Mouse (Mus musculus) gastrocnemius, adult 2 months (tissue): ENCODE measurements around the gene Tagln3. TPM values are rescaled to one million over a fixed set of nuclear protein-coding genes. Genes with fewer than 3 reads are reported as not detected.
A peak's percentile ranks its signal among the peaks of the same experiment; 100 is the strongest.

Experiments used
- DNase-seq: peaks from one replicate; pipeline ENCODE4 v3.0.0; 2022
- H3K27ac ChIP-seq: fragments of 200-600 bp; 2 replicates; pipeline ENCODE4 v1.8.1; 2022; ENCODE audit warnings: mild to moderate bottlenecking
- H3K4me3 ChIP-seq: fragments of 200-600 bp; 2 replicates; pipeline ENCODE4 v1.8.1; 2022; ENCODE audit warnings: mild to moderate bottlenecking, moderate library complexity
- CTCF ChIP-seq: fragments of 200-600 bp; IDR thresholded peaks from 2 replicates; pipeline ENCODE4 v1.8.1; 2022; ENCODE audit warnings: antibody characterized with exemption, mild to moderate bottlenecking, moderate library complexity
- intact Hi-C: fragments of 180-260 bp; cut with DNase I; formaldehyde crosslinking; loops from one replicate; pipeline ENCODE4 v1.15.1; 2025
- total RNA-seq, 2 experiments: library from RNA; stranded (reverse); gene quantifications; 2 replicates each; pipeline ENCODE4 v1.2.3; 2021

Gene Tagln3
- total RNA-seq, 2 experiments from 2014 or later: 0.26 to 1.2 TPM

DNA sequence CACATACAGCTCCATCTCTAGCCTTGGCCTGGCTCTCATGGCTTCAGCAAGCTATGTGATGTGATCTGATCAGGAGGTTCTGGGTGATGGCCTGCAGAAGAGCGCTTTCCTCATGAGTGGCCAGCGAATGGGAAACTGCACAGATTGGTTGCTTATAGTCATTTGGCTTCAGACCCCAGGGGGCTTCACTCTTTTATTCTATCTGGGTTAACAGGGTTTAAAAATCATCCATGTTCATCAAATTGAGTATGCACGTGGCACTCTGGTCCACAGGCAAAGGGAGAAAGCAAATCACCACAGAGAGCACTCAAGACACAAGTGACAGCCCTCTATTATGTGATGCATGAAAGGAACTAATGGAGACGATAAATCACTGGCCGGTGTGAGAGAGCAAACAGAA is 11.1 kb downstream of the Tagln3 start:
- no peak for DNase-seq

DNA sequence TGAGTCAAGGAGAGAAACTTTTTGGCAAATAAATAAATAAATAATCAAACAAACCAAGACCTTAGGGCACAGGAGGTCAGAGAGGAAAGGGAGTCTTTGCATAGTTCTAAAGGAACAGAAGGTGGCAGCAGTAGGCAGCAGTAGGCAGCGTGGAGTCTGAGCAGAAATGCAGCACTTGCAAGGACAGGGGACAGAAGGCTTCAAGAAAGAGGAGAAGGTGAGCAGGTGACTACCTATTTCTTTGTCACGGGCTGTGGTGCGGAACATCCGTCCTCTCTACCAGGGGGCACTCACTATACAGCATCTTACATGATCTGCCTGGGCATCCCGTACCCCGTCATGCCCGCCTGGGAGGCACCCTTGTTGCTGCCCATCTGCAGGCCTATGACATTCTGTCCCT is 13.1 kb downstream of the Tagln3 start:
- DNase-seq: no peak
- TF ChIP-seq CTCF: peak; percentile 18; the same call in 1 of the 2 replicates
- no peak overlapping the region for H3K27ac ChIP-seq
- no peak overlapping the region for H3K4me3 ChIP-seq
- intact Hi-C loops: no loop called here

More for the DNA sequence above, 11.1 kb downstream of the Tagln3 start:
- TF ChIP-seq CTCF: no peak
- Histone ChIP-seq H3K4me3 (no peak overlapping the region), H3K27ac (no peak overlapping the region)
- intact Hi-C loops: no loop called here

DNA sequence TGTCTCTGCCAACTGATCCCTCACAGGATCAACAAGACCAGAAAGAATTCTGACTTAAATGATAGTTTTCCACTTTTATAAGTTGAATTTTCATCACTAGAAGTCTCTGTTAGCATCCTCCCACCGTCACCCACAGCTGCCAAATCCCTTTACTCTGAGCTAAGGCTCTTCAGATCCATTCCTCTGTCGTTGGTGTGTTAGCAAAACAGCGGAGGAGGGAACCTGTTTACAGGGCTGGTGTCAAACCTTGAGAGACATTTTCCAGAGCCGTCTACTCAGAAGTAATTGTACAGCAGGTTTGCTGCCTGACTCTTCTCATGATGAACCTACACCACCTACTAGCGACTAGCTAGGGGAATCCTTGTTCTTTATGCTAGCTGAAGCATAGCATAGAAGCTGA is 25.1 kb downstream of the Tagln3 start:
- intact Hi-C loops: no loop called here
- no peak for DNase-seq
- Histone ChIP-seq H3K27ac (no peak overlapping the region), H3K4me3 (no peak overlapping the region)
- no peak for TF ChIP-seq CTCF

DNA sequence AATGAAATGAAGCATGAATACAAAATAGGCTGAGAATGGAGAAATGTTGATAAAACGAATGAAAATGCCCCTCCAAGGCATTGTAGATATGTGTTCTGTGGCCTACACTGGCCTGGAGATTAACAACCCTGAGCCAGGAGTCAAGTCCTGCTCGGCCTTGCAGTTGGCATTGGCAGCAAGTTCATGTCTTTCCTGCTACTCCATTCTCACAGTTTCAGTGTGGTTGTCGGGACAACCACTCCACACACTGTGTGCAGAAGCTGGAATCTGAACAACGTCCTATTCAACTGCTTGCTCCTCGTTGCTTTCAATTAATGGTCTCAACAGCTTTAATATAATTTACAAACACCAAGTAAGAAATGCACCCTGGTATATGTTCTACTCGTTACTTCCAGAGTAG is 26.4 kb downstream of the Tagln3 start:
- no peak for DNase-seq
- intact Hi-C loops: no loop called here
- Histone ChIP-seq H3K4me3 (no peak overlapping the region), H3K27ac (no peak overlapping the region)
- no peak for TF ChIP-seq CTCF

DNA sequence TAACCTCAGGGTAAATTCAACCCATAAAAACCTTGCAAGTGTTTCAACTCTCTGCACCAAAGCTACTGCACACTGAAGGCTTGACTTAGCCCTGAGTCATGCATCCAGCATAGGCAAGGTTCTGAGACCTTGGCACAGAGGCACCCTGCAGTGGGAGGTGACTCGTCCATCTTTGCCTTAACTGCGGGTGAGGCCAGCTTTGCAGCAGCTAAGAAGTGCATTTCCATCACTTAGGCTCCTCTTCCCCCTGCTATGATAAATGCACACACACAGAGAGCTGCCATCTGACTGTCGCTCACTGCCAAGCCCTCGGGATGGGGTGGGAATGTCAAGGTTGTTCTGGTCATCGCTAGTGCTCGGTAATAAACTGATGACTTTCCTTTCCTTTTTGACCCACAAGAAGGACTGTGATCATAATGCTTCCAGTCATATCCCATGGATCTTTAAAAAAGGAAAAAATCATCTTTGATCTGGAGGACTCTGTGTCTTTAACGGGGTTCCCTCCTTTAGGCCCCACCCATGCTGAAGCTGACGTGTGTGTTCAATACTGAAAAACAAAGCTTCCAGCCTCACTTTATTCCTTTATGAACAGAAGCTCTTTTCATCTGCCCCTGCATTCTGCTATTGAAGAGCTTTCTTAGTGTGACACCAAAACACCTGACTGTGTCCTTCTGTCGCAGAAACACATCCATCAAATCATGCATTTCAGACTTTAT is 28.8 kb downstream of the Tagln3 start:
- TF ChIP-seq CTCF: no peak
- Histone ChIP-seq H3K4me3 (no peak overlapping the region), H3K27ac (no peak overlapping the region)
- no peak for DNase-seq
- intact Hi-C loops: no loop called here

DNA sequence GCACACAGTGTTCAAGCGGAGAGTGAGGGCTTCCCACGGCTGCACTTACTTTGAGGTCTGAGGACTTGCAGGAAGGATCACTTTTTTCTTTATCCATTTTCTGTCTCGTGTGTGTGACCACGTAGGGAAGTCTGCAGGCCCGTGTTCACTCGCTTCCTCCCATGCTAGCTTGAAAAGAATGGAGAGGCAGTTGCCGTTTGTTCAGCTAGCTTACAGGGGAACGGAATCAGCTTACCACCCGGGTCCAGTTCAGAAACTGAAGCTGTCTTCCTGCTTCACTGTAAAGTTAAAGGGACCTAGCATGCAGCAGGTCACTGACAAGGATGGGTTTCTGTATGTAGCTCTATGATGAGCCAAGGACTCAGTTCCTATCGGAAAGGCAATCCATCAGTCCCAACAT is 30.9 kb downstream of the Tagln3 start, which contains the start of gene Tmprss7:
TSS of gene Tmprss7 (minus strand) at position 101 of the 400 bp plus-strand sequence.
- no peak within 1 kb of the TSS for H3K27ac ChIP-seq
- intact Hi-C loops: no loop called here
- no peak within 1 kb of the TSS for H3K4me3 ChIP-seq
- DNase-seq: no peak
- no peak for TF ChIP-seq CTCF

DNA sequence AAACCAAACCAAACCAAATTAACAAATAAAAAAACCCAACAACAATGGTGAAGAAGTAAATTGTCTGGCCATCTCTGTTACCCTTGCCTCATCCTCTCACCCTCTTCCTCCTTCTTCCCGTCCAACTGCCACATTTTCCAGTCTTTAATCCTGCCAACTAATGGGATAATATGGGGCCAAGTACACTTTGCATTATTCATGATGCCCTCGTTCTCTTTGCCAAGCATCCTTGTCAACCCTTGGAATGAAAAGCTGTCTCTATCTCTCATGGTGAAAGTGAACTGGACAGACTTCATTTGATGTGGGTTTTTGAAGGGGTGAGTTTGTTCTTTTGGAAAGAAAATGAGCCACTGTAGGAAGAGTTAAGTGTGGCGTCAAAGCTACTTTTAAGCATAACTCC is 31.6 kb downstream of the Tagln3 start:
- H3K27ac ChIP-seq: no peak overlapping the region

DNA sequence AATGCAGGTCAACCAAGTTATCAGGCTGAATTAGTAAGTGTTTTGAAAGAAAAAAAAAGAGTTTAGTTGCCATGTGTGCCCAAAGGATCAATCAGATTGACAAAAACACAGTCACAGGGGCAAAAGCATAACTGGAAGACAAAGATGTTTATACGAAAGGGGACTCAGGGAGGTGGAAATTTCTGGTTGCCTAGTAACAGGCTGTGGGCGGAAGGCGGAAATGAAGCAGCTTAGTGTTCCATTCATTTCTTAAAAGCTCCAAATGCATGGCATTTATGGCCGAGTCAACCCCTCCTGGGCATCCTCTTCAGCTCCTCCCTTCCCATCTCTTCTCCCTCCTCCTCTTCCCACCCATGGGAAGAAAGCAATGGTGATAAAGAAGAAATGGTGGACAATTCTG is 34.2 kb downstream of the Tagln3 start:
- no peak for TF ChIP-seq CTCF
- H3K27ac ChIP-seq: no peak overlapping the region
- DNase-seq: no peak
- no peak overlapping the region for H3K4me3 ChIP-seq
- intact Hi-C loops: no loop called here

More for the DNA sequence above, 31.6 kb downstream of the Tagln3 start:
- intact Hi-C loops: no loop called here
- DNase-seq: no peak
- no peak overlapping the region for H3K4me3 ChIP-seq
- TF ChIP-seq CTCF: no peak

DNA sequence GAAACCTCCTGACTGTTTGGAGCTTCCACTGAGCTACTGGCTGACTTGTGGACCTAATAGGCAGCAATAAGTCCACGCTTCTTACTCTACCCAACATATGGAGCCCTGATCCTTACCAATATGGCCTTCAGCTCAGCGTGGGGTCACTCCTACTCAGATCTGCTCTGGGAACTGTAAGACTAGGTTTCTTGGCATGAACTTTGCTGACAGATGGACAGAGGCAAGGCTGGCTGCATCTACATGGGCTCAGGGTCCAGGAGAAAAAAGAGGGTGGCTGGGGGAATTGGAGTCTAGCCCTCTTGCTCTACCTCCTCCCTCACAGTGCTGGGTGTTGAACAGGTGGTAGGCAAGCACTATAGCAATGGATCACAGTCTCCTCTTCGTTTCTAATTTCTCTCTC is 37.6 kb downstream of the Tagln3 start:
- H3K27ac ChIP-seq: no peak overlapping the region
- intact Hi-C loops: loop anchor here (5.0 kb wide), 2 partner anchors 285 to 335 kb away; no protein-coding TSS in a partner anchor
- no peak for DNase-seq
- no peak for TF ChIP-seq CTCF
- no peak overlapping the region for H3K4me3 ChIP-seq

DNA sequence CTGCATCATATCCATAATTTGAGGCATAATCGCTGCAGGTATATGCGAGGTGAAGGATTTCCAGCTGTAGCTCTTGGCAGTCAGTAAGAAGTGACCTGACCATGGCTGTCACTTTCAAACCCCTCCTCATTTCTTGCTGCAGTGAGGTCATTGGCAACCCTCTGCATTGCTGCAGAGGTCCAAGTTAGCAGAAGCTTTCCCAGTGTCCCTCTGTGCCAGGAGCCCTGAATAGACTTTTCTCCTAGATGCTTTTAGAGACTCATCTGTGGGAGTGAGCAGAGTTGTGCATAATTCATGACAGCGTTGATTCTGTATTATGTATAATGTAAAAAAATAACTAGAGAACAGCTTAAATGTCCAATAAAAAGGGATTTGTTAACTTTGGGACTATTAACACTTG is 39.1 kb downstream of the Tagln3 start:
- no peak for TF ChIP-seq CTCF
- no peak overlapping the region for H3K27ac ChIP-seq
- no peak overlapping the region for H3K4me3 ChIP-seq
- intact Hi-C loops: loop anchor here (5.0 kb wide), 2 partner anchors 287 to 337 kb away; no protein-coding TSS in a partner anchor
- no peak for DNase-seq

DNA sequence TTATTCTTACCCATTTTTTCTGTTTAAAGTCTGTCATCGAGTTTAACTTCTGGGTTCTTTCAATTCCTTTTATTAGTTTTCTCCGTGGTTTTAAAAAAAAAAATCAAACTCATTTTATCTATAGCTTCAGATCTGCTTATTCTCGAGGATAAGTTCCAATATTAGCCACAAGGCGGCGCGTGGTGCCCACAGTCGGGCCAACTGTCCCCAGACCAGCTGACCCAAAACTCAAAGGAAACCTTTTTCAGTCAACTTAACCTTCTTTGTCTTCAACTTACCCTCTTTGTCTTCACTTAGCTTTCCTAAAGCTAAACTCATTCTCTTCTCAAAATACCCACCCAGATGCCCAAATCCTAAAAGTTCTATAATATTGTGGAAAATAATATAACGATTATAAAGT is 39.6 kb downstream of the Tagln3 start:
- Histone ChIP-seq H3K27ac (no peak overlapping the region), H3K4me3 (no peak overlapping the region)
- intact Hi-C loops: loop anchor here (5.0 kb wide), 2 partner anchors 287 to 337 kb away; no protein-coding TSS in a partner anchor
- peak; percentile 86 for TF ChIP-seq CTCF
- peak; percentile 63 for DNase-seq

DNA sequence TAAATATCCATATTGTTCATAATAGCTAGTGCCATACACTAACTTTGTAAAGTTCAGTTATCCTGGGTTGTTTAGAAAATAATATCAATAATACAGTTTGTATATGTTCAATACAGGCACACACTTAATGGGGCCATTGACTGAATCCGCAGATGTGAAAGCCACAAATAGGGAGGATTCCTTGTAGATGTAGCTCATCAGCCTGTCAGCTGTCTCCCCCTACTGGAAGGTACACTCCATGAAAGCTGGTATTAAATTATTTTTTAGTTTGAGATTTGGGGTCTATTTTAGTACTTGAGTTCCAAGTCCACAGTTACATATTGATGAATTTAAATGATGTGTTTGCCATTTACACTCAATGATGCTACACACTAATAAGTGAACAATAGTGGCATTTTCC is 47.9 kb downstream of the Tagln3 start:
- intact Hi-C loops: no loop called here

DNA sequence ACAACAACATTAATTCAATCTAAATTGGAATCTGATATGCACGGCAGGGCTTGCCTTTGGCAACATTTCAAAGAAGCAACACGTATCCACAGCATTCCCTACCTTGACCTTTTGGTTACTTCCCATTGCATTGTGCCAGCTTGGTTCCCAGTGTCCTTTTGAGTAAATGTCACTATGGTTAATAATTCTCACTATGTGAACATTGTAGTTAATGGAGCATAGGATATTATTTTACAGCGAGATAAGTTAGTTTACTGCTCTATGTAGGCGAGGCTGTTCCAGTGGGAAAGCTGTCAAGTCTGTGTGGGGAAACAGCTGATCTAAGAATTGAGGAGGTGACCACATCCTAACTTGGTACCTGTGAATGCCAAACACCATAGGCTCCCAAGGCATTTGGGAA is 54.4 kb downstream of the Tagln3 start:
- no peak overlapping the region for H3K4me3 ChIP-seq
- TF ChIP-seq CTCF: no peak
- intact Hi-C loops: no loop called here
- no peak for DNase-seq
- H3K27ac ChIP-seq: no peak overlapping the region

More for the DNA sequence above, 47.9 kb downstream of the Tagln3 start:
- Histone ChIP-seq H3K4me3 (no peak overlapping the region), H3K27ac (no peak overlapping the region)
- peak; percentile 53 for TF ChIP-seq CTCF
- DNase-seq: no peak

DNA sequence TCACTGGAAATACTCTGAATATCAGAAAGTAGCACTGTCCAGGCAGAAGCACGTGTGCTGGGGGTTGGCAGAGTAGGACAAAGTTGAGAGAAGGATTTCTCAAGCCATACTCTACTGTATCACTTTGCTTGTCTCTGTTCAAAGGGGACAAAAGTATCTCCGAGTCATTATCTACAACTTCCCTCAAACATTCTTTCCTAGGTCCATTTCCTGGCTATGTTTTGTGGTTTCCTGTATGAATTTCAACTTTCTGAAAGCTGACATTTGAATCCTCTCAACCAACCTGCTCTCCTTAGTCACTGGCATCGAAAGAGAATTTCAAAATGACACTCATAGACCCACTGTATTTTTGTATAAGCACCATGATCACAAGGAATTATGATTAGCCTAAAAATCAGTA is 56.2 kb downstream of the Tagln3 start:
- Histone ChIP-seq H3K27ac (no peak overlapping the region), H3K4me3 (no peak overlapping the region)
- intact Hi-C loops: no loop called here
- DNase-seq: no peak
- no peak for TF ChIP-seq CTCF
